Mouse (Mus musculus): ENCODE results near the gene Il13ra2. TPM values are rescaled to one million over a fixed set of nuclear protein-coding genes. Genes with fewer than 3 reads are reported as not detected.
"Not testable (repeated sequence)": the region's sequence is repeated elsewhere in the genome, so short reads cannot be mapped to it uniquely, and the experiment has no call there.

The Il13ra2 gene
- under 1 TPM in 1 of 2 experiments, not detected in 1; 0.22 TPM for total RNA-seq (2021)

DNA sequence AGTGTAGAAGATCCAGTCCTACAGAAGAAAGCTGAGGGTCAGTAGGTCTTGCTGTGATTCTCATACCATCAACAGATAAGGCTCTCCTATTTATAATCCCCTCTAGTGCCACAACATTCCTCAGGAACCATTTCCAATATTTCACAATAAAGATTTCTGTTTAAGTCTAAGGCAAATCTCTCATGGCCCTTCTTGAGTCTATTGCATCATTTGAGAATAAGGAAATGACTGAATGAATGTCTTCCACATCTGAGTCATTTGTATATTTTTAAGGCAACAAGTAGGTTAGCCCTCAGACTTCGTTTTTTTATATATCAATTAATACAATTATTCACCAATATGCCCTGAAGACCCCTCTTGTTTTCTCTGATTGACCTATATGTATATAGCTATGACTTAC is at the start of gene Il13ra2:
Gene Il13ra2, minus strand, starts transcription at position 64 of the 400 bp plus-strand sequence.
- no peak for DNase-seq
- intact Hi-C loops (cut with DNase I): no loop called here

DNA sequence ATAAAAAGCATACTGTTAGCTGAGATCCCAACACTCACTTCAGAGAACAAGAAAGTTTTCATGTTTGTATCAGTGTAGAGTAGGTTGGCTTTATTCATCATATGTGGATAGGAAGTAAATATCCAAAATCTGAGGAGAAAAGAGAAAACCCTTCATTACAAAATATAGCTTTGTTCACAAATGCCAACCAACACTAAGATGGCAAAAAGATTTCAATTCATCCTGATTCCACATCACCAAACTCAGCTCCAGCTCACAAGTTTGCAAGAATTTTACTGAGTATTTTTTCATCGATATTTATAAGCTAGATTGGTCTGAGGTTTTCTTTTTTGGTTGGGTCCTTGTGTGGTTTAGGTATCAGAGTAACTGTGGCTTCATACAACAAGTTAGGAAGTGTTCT is 24.6 kb upstream of the Il13ra2 start, which contains the start of gene Vmn1r239-ps:
Gene Vmn1r239-ps, minus strand, starts transcription at position 101 of the 400 bp plus-strand sequence.
- DNase-seq; intact Hi-C loops (cut with DNase I): not testable (repeated sequence)

DNA sequence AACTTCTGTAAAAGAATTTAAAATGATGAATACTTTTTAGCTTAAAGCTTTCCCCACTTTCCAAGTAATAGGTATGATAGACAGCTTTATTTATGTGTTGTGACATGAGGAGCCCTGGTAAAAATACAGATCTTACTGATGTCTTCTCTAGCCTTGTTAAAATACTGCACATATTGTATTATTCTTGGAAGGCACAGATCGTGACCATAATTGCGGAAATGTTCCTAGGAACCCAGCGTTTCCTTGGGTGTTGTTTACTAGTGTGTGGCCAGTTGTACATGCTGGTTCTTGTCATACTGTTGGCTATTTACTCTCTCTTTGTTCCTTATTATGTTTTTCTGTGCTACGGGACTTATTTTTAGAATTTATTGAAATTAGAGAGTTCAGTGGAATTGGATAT is 14.4 kb upstream of the Il13ra2 start:
- DNase-seq: no peak

GRCm38 (mm10) chrX:147435400-147435799 is 6.4 kb upstream of the Il13ra2 start:
- DNase-seq: no peak

More for the DNA sequence above, 14.4 kb upstream of the Il13ra2 start:
- intact Hi-C loops (cut with DNase I): no loop called here

DNA sequence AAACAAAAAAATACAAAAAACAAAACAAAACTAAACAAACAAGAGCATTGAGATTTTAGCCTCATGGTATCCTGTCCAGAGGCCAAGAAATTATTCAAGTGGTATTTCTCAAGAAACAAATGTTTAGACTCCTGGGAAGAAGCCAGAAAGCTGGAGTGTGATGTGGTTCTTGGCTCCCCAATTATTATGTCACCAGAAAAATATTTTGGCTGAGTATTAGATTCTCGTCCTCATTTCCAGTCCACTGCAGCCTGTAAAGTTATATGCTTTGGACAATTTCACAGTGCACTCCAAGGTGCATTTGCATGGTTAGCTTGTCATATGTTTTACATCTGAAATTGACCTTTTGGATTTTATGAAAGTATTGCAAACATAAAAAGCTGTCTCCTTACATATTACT is 761 bp upstream of the Il13ra2 start:
- intact Hi-C loops (cut with DNase I): no loop called here

More at GRCm38 (mm10) chrX:147435400-147435799, 6.4 kb upstream of the Il13ra2 start:
- intact Hi-C loops (cut with DNase I): no loop called here

DNA sequence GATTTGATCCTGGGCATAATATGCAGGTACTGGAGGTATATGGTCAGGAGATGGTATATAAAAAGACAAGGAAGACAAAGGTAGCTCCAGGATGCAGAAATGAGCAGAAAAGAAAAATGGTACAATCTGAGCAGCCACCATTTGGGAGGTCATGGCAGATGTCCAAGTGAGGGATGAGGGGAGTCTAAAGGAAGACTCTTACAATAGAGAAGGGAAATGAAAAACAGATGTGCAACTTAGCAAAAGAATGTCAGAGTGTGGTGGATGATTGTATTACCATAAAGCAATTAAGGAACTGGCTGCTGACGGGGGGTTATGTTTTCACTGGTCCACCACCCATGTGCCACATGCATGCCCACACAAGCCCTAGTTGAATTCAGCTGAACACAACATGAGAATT is 35.5 kb downstream of the Il13ra2 start:
- intact Hi-C loops (cut with DNase I): no loop called here
- DNase-seq: no peak

More for the DNA sequence above, 761 bp upstream of the Il13ra2 start:
- no peak for DNase-seq

- intact Hi-C loops (cut with DNase I): no loop called here
- no peak for DNase-seq
These were observed 79.8 kb downstream of the Il13ra2 start for GRCm38 (mm10) chrX:147349167-147349566.

Other genes with a start within 250 kb of the Il13ra2 start
- not detected for gene Vmn1r239-ps, start 24.5 kb upstream of the Il13ra2 start, total RNA-seq (2021)
- gene Lrch2, start 124.9 kb upstream of the Il13ra2 start, total RNA-seq (2021): 10 to 100 TPM; 49.9 TPM

All from left cerebral cortex, postnatal 4 days (tissue).